Mouse (Mus musculus): ENCODE measurements at regions not wholly inside any gene's neighbourhood (a gene's known extent, or its start where the extent isn't known, plus 50 kb on each side); places are given as distances from the start of the nearest gene placed in this dataset.

DNA sequence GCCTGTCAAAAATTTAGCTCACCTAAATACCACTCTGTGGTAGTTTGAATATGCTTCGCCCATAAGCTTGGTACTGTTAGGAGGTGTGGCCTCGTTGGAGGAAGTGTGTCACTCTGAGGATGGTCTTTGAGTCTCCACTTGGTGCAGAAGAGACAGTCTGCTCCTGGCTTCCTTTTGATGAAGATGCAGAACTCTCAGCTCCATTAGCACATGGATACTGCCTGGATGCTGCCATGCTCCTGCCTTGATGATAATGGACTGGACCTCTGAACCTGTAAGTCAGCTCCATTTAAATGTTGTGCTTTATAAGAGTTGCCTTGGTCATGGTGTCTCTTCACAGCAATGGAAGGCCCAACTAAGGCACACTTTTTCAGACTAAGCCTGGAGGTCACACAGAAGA is 56.9 kb upstream of the Pik3r1 start:
- DNase-seq (ENCODE audit: low spot score) = no peak

DNA sequence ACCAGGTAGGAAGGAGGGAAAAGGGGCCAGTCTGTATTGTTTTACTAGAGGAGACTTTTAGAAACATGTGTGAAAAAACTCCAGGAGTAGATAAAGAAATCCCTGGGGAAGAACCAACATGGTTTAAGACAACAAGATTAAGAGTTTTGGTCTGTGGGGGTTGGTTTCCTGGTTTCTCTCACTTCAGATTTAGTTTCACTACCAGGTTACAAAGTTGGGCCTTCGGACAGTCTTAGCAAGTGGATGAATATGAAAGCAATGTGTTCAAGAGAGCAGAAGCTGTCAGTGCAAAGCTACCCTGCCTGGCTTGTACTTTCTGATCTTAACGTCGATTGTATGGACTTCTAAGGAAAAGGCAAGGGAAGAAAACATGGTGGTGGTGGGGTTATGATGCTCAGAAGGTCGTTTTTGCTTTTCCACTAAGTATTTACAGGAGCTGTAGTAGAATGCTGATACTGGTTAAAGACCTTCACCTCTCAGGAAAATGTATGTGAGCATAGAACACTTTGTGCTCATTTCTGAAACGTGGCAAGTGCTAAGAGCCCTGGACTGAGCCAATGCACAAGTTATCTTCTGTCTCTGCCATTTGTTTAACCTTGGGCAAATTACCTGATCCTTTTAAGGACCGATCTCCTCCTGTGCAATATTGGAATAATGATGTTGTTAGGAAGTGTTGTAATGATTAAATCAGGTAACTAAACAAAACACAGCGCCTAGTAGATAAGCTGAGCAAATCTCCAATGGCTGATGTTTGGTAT is 64.0 kb upstream of the Pik3r1 start:
- DNase-seq (ENCODE audit: low spot score) = no peak

DNA sequence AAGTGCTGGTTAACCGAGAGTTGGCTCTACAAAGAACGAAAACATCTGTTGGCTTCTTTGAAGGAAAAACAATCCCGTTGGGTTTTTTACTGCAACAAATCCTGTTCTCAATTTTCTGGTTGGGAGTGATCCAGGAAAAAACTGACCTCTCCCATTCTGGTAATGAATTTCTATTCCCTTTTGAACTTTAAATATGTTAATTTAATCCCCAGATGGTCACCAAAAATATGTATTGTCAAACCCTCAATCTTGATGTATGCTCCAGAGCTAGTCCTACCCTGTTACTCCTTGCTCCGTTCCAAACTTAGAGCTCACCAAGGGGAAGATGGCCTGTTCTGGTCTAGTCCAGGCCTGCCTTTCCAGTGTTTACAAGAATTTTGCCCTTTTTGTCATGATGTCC is 66.5 kb upstream of the Pik3r1 start:
- DNase-seq (ENCODE audit: low spot score) = no peak

DNA sequence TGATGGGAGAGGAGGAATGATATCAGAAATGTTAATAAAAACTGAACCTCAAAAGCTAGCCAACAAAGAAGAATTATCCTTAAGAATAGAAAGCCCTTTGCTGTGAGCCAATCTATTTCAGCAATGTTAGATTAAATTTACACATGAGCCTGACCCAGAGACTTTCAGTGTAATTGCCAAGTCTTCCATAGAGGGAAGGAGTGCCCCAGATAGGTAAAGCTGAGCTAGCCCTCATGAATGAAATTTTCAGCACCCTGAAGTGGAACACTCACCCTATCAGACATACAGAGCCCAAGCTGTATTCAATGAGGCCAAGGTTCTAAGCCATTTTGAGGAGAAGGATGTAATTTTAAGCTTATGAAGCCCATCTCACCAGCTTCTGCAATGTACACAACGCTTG is 69.0 kb upstream of the Pik3r1 start:
- no peak for DNase-seq (ENCODE audit: low spot score)

DNA sequence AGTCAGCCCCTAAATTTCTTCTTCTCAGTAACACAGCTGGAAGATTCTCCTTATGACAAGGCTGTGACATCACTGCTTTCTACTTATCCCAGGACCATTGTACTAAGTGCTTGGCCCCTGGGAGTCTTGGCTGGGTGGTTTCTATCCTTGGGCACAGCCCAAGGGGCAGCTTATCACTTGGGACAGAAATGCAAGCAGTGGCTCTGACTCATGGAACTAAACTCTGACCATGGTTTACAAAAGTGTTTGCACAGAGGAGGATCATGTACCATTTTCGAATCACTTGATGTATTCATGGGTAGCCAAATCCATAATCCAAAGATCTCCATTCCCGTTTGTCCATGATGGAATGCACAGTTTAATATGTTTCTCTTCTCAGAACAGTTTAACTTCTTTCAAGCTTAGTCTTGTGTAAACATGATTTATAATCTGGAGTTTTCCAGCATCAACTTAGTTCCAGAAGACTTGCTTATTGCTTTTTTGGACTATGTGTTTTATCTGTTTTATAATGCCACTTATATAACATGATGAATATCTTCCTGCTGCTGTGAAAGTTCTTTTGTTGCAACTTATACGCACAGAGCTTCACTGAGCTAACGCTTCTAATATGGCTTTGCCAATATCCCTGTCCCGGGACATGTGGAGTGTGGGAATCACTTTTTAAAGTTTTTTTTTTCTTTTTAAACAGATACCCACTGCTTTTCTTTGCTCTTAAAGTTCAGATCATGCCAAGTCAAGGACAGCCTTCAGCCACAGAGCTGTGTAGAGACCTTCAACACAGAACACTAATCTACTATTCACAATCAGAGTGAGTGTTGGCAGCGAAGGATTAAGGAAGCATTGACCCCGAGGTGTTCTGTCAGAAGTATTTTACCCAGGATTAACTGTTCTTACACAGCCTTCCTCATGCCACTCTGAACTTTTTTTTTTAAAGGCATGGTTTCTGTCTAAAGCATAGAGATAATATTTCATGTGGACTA is 76.7 kb upstream of the Pik3r1 start:
- DNase-seq (ENCODE audit: low spot score) = no peak

- DNase-seq (ENCODE audit: low spot score) = no peak
Observed at GRCm38 (mm10) chr13:101846016-101846415, 78.0 kb upstream of the Pik3r1 start.

GRCm38 (mm10) chr13:101847879-101848600 is 80.0 kb upstream of the Pik3r1 start:
- no peak for DNase-seq (ENCODE audit: low spot score)

DNA sequence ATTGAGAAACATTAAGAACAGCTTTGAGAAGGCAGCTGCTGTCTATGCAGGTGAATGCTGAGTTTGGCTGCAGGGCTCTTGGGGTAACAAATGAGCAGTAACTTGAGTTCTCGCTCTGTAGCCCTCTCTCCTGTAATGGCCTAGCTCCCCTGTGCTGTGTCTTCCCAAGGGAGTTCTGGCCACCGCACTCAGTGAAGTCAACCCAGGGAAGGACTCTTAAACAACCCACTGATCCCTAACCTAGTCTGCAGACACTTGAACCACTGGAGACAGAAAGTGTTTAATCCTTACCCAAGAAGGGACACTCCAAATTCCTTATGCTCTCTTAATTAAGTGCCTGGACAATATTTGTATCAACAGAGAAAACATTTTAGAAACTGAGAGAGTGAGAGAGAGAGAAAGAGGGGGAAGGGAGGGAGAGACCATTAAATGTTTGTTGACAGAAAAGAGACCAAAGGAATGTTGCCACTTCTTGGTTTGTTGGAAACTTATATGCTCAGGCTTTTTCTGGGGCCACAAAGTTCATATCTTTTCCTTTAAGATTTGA is 80.7 kb upstream of the Pik3r1 start:
- DNase-seq (ENCODE audit: low spot score) = no peak

- no peak for DNase-seq (ENCODE audit: low spot score)
Observed at GRCm38 (mm10) chr13:101849416-101849815, 81.4 kb upstream of the Pik3r1 start.

GRCm38 (mm10) chr13:101851329-101851728 is 83.3 kb upstream of the Pik3r1 start:
- no peak for DNase-seq (ENCODE audit: low spot score)

- no peak for DNase-seq (ENCODE audit: low spot score)
Observed at GRCm38 (mm10) chr13:101852960-101853359, 84.9 kb upstream of the Pik3r1 start.

GRCm38 (mm10) chr13:101855141-101855540 is 87.1 kb upstream of the Pik3r1 start:
- DNase-seq (ENCODE audit: low spot score) = no peak

DNA sequence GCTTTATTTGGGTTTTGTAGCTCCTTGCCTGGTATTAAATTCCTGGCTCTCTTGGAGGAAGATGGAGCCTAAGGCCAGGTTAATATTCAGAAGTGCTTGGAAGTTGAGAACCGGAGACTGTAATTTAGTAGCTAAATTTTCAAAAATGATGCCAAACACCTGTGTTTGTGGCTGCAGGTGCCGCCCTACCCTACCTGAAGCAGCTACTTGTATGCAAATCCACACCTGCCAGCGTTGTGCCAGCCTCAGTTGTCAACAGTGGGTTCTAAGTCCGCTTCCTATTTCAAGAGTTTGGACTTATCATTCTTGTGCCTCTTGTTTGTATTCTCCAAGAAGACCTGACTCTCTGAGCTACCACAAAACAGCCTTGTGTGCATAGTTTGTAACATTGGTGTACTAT is 92.7 kb upstream of the Pik3r1 start:
- no peak for DNase-seq (ENCODE audit: low spot score)

- no peak for DNase-seq (ENCODE audit: low spot score)
Observed at GRCm38 (mm10) chr13:101862011-101862410, 94.0 kb upstream of the Pik3r1 start.

- no peak for DNase-seq (ENCODE audit: low spot score)
Observed at GRCm38 (mm10) chr13:101863015-101863414, 95.0 kb upstream of the Pik3r1 start.

- DNase-seq (ENCODE audit: low spot score) = no peak
Observed at GRCm38 (mm10) chr13:101863602-101864001, 95.6 kb upstream of the Pik3r1 start.

- no peak for DNase-seq (ENCODE audit: low spot score)
Observed at GRCm38 (mm10) chr13:101866843-101867242, 98.8 kb upstream of the Pik3r1 start.

- DNase-seq (ENCODE audit: low spot score) = no peak
Observed at GRCm38 (mm10) chr13:101874761-101875160, 106.7 kb upstream of the Pik3r1 start.

GRCm38 (mm10) chr13:101876069-101876468 is 108.1 kb upstream of the Pik3r1 start:
- DNase-seq (ENCODE audit: low spot score) = no peak

- DNase-seq (ENCODE audit: low spot score) = no peak
Observed at GRCm38 (mm10) chr13:101876601-101877000, 108.6 kb upstream of the Pik3r1 start.

GRCm38 (mm10) chr13:101878168-101878567 is 110.2 kb upstream of the Pik3r1 start:
- no peak for DNase-seq (ENCODE audit: low spot score)

- peak; percentile 9 for DNase-seq (ENCODE audit: low spot score)
Observed at GRCm38 (mm10) chr13:101879561-101880081, 111.6 kb upstream of the Pik3r1 start.
